Mouse (Mus musculus): ENCODE measurements at regions not wholly inside any gene's neighbourhood (a gene's known extent, or its start where the extent isn't known, plus 50 kb on each side); places are given as distances from the start of the nearest gene placed in this dataset.

GRCm38 (mm10) chr12:68794396-68794795 is 364.6 kb downstream of the Rps29 start:
- H3K4me1 ChIP-seq (replicated peaks): no peaks in the 10 kb centered on the region
- no peak overlapping the region for H3K4me3 ChIP-seq
- ATAC-seq (replicated peaks; ENCODE audit: insufficient number of reproducible peaks, insufficient read depth, low FRiP score, low read depth): no peak
- H3K36me3 ChIP-seq: no peaks in the 10 kb centered on the region
- no peaks in the 10 kb centered on the region for H3K27me3 ChIP-seq
- H3K4me2 ChIP-seq: no peak overlapping the region
- H3K27ac ChIP-seq: no peak overlapping the region
- no peak overlapping the region for H3K9ac ChIP-seq
- WGBS: 37% methylated on average over 5 of the region's 5 CpGs
- H3K9me3 ChIP-seq (replicated peaks): no peaks in the 10 kb centered on the region

GRCm38 (mm10) chr12:68783636-68784035 is 375.4 kb downstream of the Rps29 start:
- ATAC-seq (replicated peaks; ENCODE audit: insufficient number of reproducible peaks, insufficient read depth, low FRiP score, low read depth): no peak
- H3K36me3 ChIP-seq: no peaks in the 10 kb centered on the region
- 82% methylated on average over 4 of the region's 4 CpGs for WGBS

GRCm38 (mm10) chr12:68775503-68775902 is 383.5 kb downstream of the Rps29 start:
- H3K27ac ChIP-seq: no peak overlapping the region
- no peak overlapping the region for H3K4me2 ChIP-seq
- ATAC-seq (replicated peaks; ENCODE audit: insufficient number of reproducible peaks, insufficient read depth, low FRiP score, low read depth): no peak
- H3K4me1 ChIP-seq (replicated peaks): no peaks in the 10 kb centered on the region
- H3K9ac ChIP-seq: no peak overlapping the region
- WGBS: 82% methylated on average over 2 of the region's 2 CpGs
- H3K27me3 ChIP-seq: no peaks in the 10 kb centered on the region
- H3K4me3 ChIP-seq: no peak overlapping the region
- no peaks in the 10 kb centered on the region for H3K36me3 ChIP-seq
- H3K9me3 ChIP-seq (replicated peaks): no peaks in the 10 kb centered on the region

More at GRCm38 (mm10) chr12:68783636-68784035, 375.4 kb downstream of the Rps29 start:
- Histone ChIP-seq H3K27me3 (no peaks in the 10 kb centered on the region), H3K4me2 (no peak overlapping the region), H3K4me3 (no peak overlapping the region), H3K9ac (no peak overlapping the region), H3K4me1 (replicated peaks) (no peaks in the 10 kb centered on the region), H3K27ac (no peak overlapping the region), H3K9me3 (replicated peaks) (no peaks in the 10 kb centered on the region)

GRCm38 (mm10) chr12:68774800-68775199 is 384.2 kb downstream of the Rps29 start:
- Histone ChIP-seq H3K9me3 (replicated peaks) (no peaks in the 10 kb centered on the region), H3K27ac (no peak overlapping the region), H3K4me2 (no peak overlapping the region), H3K4me1 (replicated peaks) (no peaks in the 10 kb centered on the region), H3K36me3 (no peaks in the 10 kb centered on the region), H3K4me3 (no peak overlapping the region), H3K9ac (no peak overlapping the region), H3K27me3 (no peaks in the 10 kb centered on the region)
- no peak for ATAC-seq (replicated peaks; ENCODE audit: insufficient number of reproducible peaks, insufficient read depth, low FRiP score, low read depth)
- WGBS: 80% methylated on average over 8 of the region's 8 CpGs

GRCm38 (mm10) chr12:68758263-68759020 is 400.5 kb downstream of the Rps29 start:
- no peak overlapping the region for H3K4me3 ChIP-seq
- no peaks in the 10 kb centered on the region for H3K27me3 ChIP-seq
- no peaks in the 10 kb centered on the region for H3K9me3 ChIP-seq (replicated peaks)
- 72% methylated on average over 7 of the region's 7 CpGs for WGBS
- no peak overlapping the region for H3K27ac ChIP-seq
- no peak overlapping the region for H3K4me2 ChIP-seq
- H3K9ac ChIP-seq: no peak overlapping the region
- no peaks in the 10 kb centered on the region for H3K36me3 ChIP-seq
- no peak for ATAC-seq (replicated peaks; ENCODE audit: insufficient number of reproducible peaks, insufficient read depth, low FRiP score, low read depth)
- H3K4me1 ChIP-seq (replicated peaks): no peaks in the 10 kb centered on the region

- Histone ChIP-seq H3K27ac (no peak overlapping the region), H3K36me3 (no peaks in the 10 kb centered on the region), H3K4me1 (replicated peaks) (no peaks in the 10 kb centered on the region), H3K4me3 (no peak overlapping the region), H3K4me2 (no peak overlapping the region), H3K9ac (no peak overlapping the region), H3K9me3 (replicated peaks) (no peaks in the 10 kb centered on the region), H3K27me3 (no peaks in the 10 kb centered on the region)
- 63% methylated on average over 2 of the region's 2 CpGs for WGBS
- ATAC-seq (replicated peaks; ENCODE audit: insufficient number of reproducible peaks, insufficient read depth, low FRiP score, low read depth): no peak
Observed at GRCm38 (mm10) chr12:68728882-68729281, 430.1 kb downstream of the Rps29 start.

GRCm38 (mm10) chr12:68718946-68719345 is 440.0 kb downstream of the Rps29 start:
- Histone ChIP-seq H3K4me1 (replicated peaks) (no peaks in the 10 kb centered on the region), H3K36me3 (no peaks in the 10 kb centered on the region), H3K4me2 (no peak overlapping the region), H3K9ac (no peak overlapping the region), H3K4me3 (no peak overlapping the region), H3K27me3 (no peaks in the 10 kb centered on the region), H3K27ac (no peak overlapping the region), H3K9me3 (replicated peaks) (no peaks in the 10 kb centered on the region)
- ATAC-seq (replicated peaks; ENCODE audit: insufficient number of reproducible peaks, insufficient read depth, low FRiP score, low read depth): no peak

- no peak overlapping the region for H3K4me2 ChIP-seq
- no peak for ATAC-seq (replicated peaks; ENCODE audit: insufficient number of reproducible peaks, insufficient read depth, low FRiP score, low read depth)
- H3K4me1 ChIP-seq (replicated peaks): no peaks in the 10 kb centered on the region
- H3K36me3 ChIP-seq: no peaks in the 10 kb centered on the region
- H3K9me3 ChIP-seq (replicated peaks): no peaks in the 10 kb centered on the region
- 73% methylated on average over 11 of the region's 11 CpGs for WGBS
- H3K4me3 ChIP-seq: no peak overlapping the region
- H3K27ac ChIP-seq: no peak overlapping the region
- H3K27me3 ChIP-seq: no peaks in the 10 kb centered on the region
- no peak overlapping the region for H3K9ac ChIP-seq
Observed at GRCm38 (mm10) chr12:68694275-68695267, 464.4 kb downstream of the Rps29 start.

- Histone ChIP-seq H3K9ac (no peak overlapping the region), H3K9me3 (replicated peaks) (no peaks in the 10 kb centered on the region), H3K27ac (no peak overlapping the region), H3K4me2 (no peak overlapping the region), H3K27me3 (no peaks in the 10 kb centered on the region), H3K4me3 (no peak overlapping the region), H3K36me3 (no peaks in the 10 kb centered on the region), H3K4me1 (replicated peaks) (no peaks in the 10 kb centered on the region)
- 70% methylated on average over 3 of the region's 3 CpGs for WGBS
- ATAC-seq (replicated peaks; ENCODE audit: insufficient number of reproducible peaks, insufficient read depth, low FRiP score, low read depth): no peak
Observed at GRCm38 (mm10) chr12:68688262-68688661, 470.7 kb downstream of the Rps29 start.

- H3K27ac ChIP-seq: no peak overlapping the region
- H3K4me3 ChIP-seq: no peak overlapping the region
- H3K9me3 ChIP-seq (replicated peaks): no peaks in the 10 kb centered on the region
- no peaks in the 10 kb centered on the region for H3K27me3 ChIP-seq
- H3K36me3 ChIP-seq: no peaks in the 10 kb centered on the region
- 74% methylated on average over 1 of the region's 1 CpGs for WGBS
- ATAC-seq (replicated peaks; ENCODE audit: insufficient number of reproducible peaks, insufficient read depth, low FRiP score, low read depth): no peak
- H3K4me1 ChIP-seq (replicated peaks): peaks cover 6% of the 10 kb centered on the region; the same call in 1 of the 2 replicates
- no peak overlapping the region for H3K9ac ChIP-seq
- H3K4me2 ChIP-seq: no peak overlapping the region
Observed at GRCm38 (mm10) chr12:68683897-68684296, 475.1 kb downstream of the Rps29 start.

- Histone ChIP-seq H3K27ac (no peak overlapping the region), H3K36me3 (no peaks in the 10 kb centered on the region), H3K4me1 (replicated peaks) (peaks cover 6% of the 10 kb centered on the region; the same call in 1 of the 2 replicates), H3K9me3 (replicated peaks) (no peaks in the 10 kb centered on the region), H3K4me2 (no peak overlapping the region), H3K4me3 (no peak overlapping the region), H3K9ac (no peak overlapping the region), H3K27me3 (no peaks in the 10 kb centered on the region)
- no peak for ATAC-seq (replicated peaks; ENCODE audit: insufficient number of reproducible peaks, insufficient read depth, low FRiP score, low read depth)
- WGBS: 59% methylated on average over 4 of the region's 4 CpGs
Observed at GRCm38 (mm10) chr12:68683176-68683575, 475.8 kb downstream of the Rps29 start.

Data from heart, embryonic 15.5 days (tissue).